Mouse (Mus musculus): Measurements from ENCODE around the gene Coro2b.

DNA sequence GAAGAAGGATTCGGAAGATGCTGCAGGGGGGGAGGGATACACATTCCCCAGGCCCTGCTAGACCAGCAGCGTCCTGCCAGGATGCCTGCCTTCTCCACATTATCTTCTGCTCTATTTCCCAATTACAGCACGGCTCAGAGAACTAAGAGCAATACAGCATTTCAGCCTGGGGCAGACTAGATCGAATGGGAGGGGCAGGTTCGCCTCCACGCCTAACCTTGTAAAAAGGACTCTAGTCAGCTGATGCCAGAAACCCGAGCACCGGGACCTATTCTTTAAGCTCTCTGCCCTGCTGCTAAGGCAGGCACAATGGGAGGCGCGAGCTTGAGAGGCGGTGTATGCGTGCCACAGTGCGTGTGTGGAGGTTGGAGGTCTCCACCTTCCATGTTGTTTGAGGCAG, 67.7 kb downstream of the Coro2b start:
- TF ChIP-seq CTCF (IDR thresholded peaks at IDR 0.05; ENCODE audit: control insufficient read depth, insufficient read depth, low read length) (no peak), POLR2A (IDR thresholded peaks at IDR 0.05; ENCODE audit: borderline replicate concordance, control insufficient read depth, low read depth, low read length) (no peak)
